Mouse (Mus musculus) kidney, adult 2 months (tissue): Measurements from ENCODE around the gene Isoc2b.

Experiments used
- CTCF ChIP-seq: fragments of 200-500 bp; conservative IDR thresholded peaks from 2 replicates; pipeline ENCODE4 v1.5.1; 2011; ENCODE audit warnings: low read depth, mild to moderate bottlenecking, control low read depth, low read length, moderate library complexity, mixed read lengths; ENCODE audit not compliant: insufficient read depth, insufficient read length
- POLR2A ChIP-seq: fragments of 200-500 bp; IDR thresholded peaks from one replicate; pipeline ENCODE4 v1.6.1; 2011; ENCODE audit warnings: low read depth, low read length, control low read depth

- TF ChIP-seq CTCF: no peak
- no peak for TF ChIP-seq POLR2A
These were observed 56.8 kb downstream of the Isoc2b start for GRCm38 (mm10) chr7:4813105-4813791.
